In genomic region chr6:88084278-88085151, GRCm38 (mm10) we compare ENCODE assay signal across 8 mouse cellular contexts. TPM values are rescaled to one million over a fixed set of nuclear protein-coding genes. Genes with fewer than 3 reads are reported as not detected.
DNase-seq lines count a peak whose midpoint lies in the region; ATAC-seq and TF ChIP-seq lines count a peak whose summit lies in the region.

Rpn1 (plus strand) TSS chr6:88084482.

- peak within 1 kb of the TSS; percentile 88 to 99 (median 96) for H3K4me3 ChIP-seq in CH12.LX (replicated peaks in 1 of 3; ENCODE audit: low read depth in 2 of 3, low read length in 2 of 3, poor library complexity in 1 of 3)
- H3K4me3 ChIP-seq in forebrain, embryonic 12.5 days (replicated peaks), result peak within 1 kb of the TSS; percentile 99
- H3K4me3 ChIP-seq in heart, postnatal 0 days (ENCODE audit: low read depth, low read length), result peak within 1 kb of the TSS; percentile 87
- peak within 1 kb of the TSS; percentile 84 for H3K4me3 ChIP-seq in liver, embryonic 16.5 days (ENCODE audit: low read depth, low read length)
- H3K4me3 ChIP-seq in neural tube, embryonic 13.5 days, result peak within 1 kb of the TSS; percentile 100
- peak within 1 kb of the TSS; percentile 93 for H3K4me3 ChIP-seq in testis, adult 2 months (ENCODE audit: control insufficient read depth, low read depth, low read length)

- H3K36me3 ChIP-seq in CH12.LX (replicated peaks in 1 of 2; ENCODE audit: control insufficient read depth in 1 of 2, insufficient read depth in 1 of 2, low read length in 1 of 2), result peaks cover 5 to 28% of the 10 kb centered on the region in 2 experiments
- peaks cover 11% of the 10 kb centered on the region; the same call in 1 of the 2 replicates for H3K36me3 ChIP-seq in forebrain, embryonic 12.5 days (replicated peaks)
- peaks cover 6% of the 10 kb centered on the region; the same call in 1 of the 2 replicates for H3K36me3 ChIP-seq in heart, postnatal 0 days (replicated peaks; ENCODE audit: control insufficient read depth, insufficient read depth, low read length)
- H3K36me3 ChIP-seq in liver, embryonic 16.5 days (ENCODE audit: control insufficient read depth, insufficient read depth), result peaks cover 2% of the 10 kb centered on the region; the same call in 1 of the 2 replicates
- H3K36me3 ChIP-seq in neural tube, embryonic 13.5 days, result peaks cover 9% of the 10 kb centered on the region
- H3K36me3 ChIP-seq in testis, adult 2 months (ENCODE audit: control insufficient read depth, insufficient read depth, low read length), result no peaks in the 10 kb centered on the region

- TF ChIP-seq RAD21 in CH12.LX (IDR thresholded peaks at IDR 0.05; ENCODE audit: low read depth, low read length), result no peak

- under 1% methylated on average over 68 of the region's 71 CpGs for WGBS in forebrain, embryonic 12.5 days
- 0% methylated on average over 69 of the region's 71 CpGs for WGBS in heart, postnatal 0 days
- WGBS in liver, embryonic 16.5 days (ENCODE audit: insufficient replicate concordance), result under 1% methylated on average over 71 of the region's 71 CpGs
- under 1% methylated on average over 71 of the region's 71 CpGs for WGBS in neural tube, embryonic 13.5 days

- peaks cover 11 to 31% of the 10 kb centered on the region in 2 experiments for H3K4me1 ChIP-seq in CH12.LX (ENCODE audit: control insufficient read depth in 1 of 2, insufficient read depth in 2 of 2)
- peaks cover 26% of the 10 kb centered on the region for H3K4me1 ChIP-seq in forebrain, embryonic 12.5 days
- peaks cover 22% of the 10 kb centered on the region for H3K4me1 ChIP-seq in heart, postnatal 0 days (ENCODE audit: control insufficient read depth, insufficient read depth)
- peaks cover 23% of the 10 kb centered on the region for H3K4me1 ChIP-seq in liver, embryonic 16.5 days (ENCODE audit: control insufficient read depth, low read depth, low read length)
- peaks cover 28% of the 10 kb centered on the region for H3K4me1 ChIP-seq in neural tube, embryonic 13.5 days (replicated peaks)
- no peaks in the 10 kb centered on the region; the same call in 1 of the 2 replicates for H3K4me1 ChIP-seq in testis, adult 2 months (ENCODE audit: control insufficient read depth, insufficient read depth, low read length)

- TF ChIP-seq CTCF in CH12.LX (conservative IDR thresholded peaks at IDR 0.05 in 1 of 2, IDR thresholded peaks at IDR 0.05 in 1 of 2; ENCODE audit: low read depth in 2 of 2, low read length in 2 of 2), result no peak
- no peak for TF ChIP-seq CTCF in heart, postnatal 0 days (IDR thresholded peaks at IDR 0.05; ENCODE audit: low read depth)
- no peak for TF ChIP-seq CTCF in testis, adult 2 months (IDR thresholded peaks at IDR 0.05; ENCODE audit: control insufficient read depth, insufficient read depth, insufficient replicate concordance, low read depth, low read length)

- peak; percentile 97 for ATAC-seq in forebrain, embryonic 12.5 days (ENCODE audit: low FRiP score)
- peak; percentile 98 for ATAC-seq in heart, postnatal 0 days (ENCODE audit: insufficient read depth, low read depth)
- ATAC-seq in liver, embryonic 16.5 days (ENCODE audit: low read depth), result peak; percentile 98
- ATAC-seq in neural tube, embryonic 13.5 days (ENCODE audit: low read depth), result peak; percentile 96

- peak within 1 kb of the TSS; percentile 93 for H3K4me2 ChIP-seq in CH12.LX (ENCODE audit: insufficient read depth, low read depth, poor library complexity, severe bottlenecking)
- peak within 1 kb of the TSS; percentile 90 for H3K4me2 ChIP-seq in forebrain, embryonic 12.5 days
- peak within 1 kb of the TSS; percentile 97 for H3K4me2 ChIP-seq in heart, postnatal 0 days (ENCODE audit: low read depth, low read length)
- H3K4me2 ChIP-seq in liver, embryonic 16.5 days (ENCODE audit: low read depth, low read length), result peak within 1 kb of the TSS; percentile 89
- peak within 1 kb of the TSS; percentile 97 for H3K4me2 ChIP-seq in neural tube, embryonic 13.5 days

- peak within 1 kb of the TSS; percentile 72 for H3K9ac ChIP-seq in CH12.LX (ENCODE audit: insufficient read depth, low read depth)
- H3K9ac ChIP-seq in forebrain, embryonic 12.5 days, result peak within 1 kb of the TSS; percentile 96
- peak within 1 kb of the TSS; percentile 86 for H3K9ac ChIP-seq in heart, postnatal 0 days (replicated peaks; ENCODE audit: low read depth, low read length)
- peak within 1 kb of the TSS; percentile 86 for H3K9ac ChIP-seq in liver, embryonic 16.5 days (ENCODE audit: low read depth, low read length)
- H3K9ac ChIP-seq in neural tube, embryonic 13.5 days, result peak within 1 kb of the TSS; percentile 96

- dilution Hi-C loops in CH12.LX (cut with MboI; ENCODE audit: extremely low pct_ligation_motif_present, extremely low pct_unique_long_range_greater_than_20kb, low sequenced_read_pairs), result no loop called here

- peaks cover 8% of the 10 kb centered on the region for H3K27me3 ChIP-seq in CH12.LX (replicated peaks)
- H3K27me3 ChIP-seq in forebrain, embryonic 12.5 days, result peaks cover 16% of the 10 kb centered on the region
- H3K27me3 ChIP-seq in heart, postnatal 0 days (ENCODE audit: control insufficient read depth, insufficient read depth, low read length), result no peaks in the 10 kb centered on the region
- no peaks in the 10 kb centered on the region for H3K27me3 ChIP-seq in liver, embryonic 16.5 days (ENCODE audit: control insufficient read depth, insufficient read depth, low read depth, low read length)
- H3K27me3 ChIP-seq in neural tube, embryonic 13.5 days, result peaks cover 14% of the 10 kb centered on the region
- no peaks in the 10 kb centered on the region for H3K27me3 ChIP-seq in testis, adult 2 months (ENCODE audit: control insufficient read depth, insufficient read depth, low read length)

- H3K27ac ChIP-seq in CH12.LX (ENCODE audit: insufficient read depth, low read depth), result peak within 1 kb of the TSS; percentile 15; the same call in 1 of the 2 replicates
- H3K27ac ChIP-seq in forebrain, embryonic 12.5 days, result peak within 1 kb of the TSS; percentile 76
- peak within 1 kb of the TSS; percentile 63 for H3K27ac ChIP-seq in heart, postnatal 0 days (ENCODE audit: low read depth)
- H3K27ac ChIP-seq in liver, embryonic 16.5 days (ENCODE audit: low read length), result peak within 1 kb of the TSS; percentile 80
- H3K27ac ChIP-seq in neural tube, embryonic 13.5 days (replicated peaks), result peak within 1 kb of the TSS; percentile 86
- peak within 1 kb of the TSS; percentile 85 for H3K27ac ChIP-seq in testis, adult 2 months (ENCODE audit: control insufficient read depth, insufficient read depth, low read depth, low read length)

- no peak for TF ChIP-seq EP300 in CH12.LX (IDR thresholded peaks at IDR 0.05; ENCODE audit: low read length)
- TF ChIP-seq EP300 in heart, postnatal 0 days (IDR thresholded peaks at IDR 0.05; ENCODE audit: low read depth), result no peak

- in situ Hi-C loops in CH12.LX (cut with MboI; ENCODE audit: low pct_ligation_motif_present, low pct_unique_long_range_greater_than_20kb, low sequenced_read_pairs), result loop anchor here (25.0 kb wide), 1 partner anchor 172 kb away; the partner anchor contains the start of gene Hmces

- peaks cover 43% of the 10 kb centered on the region for H3K79me2 ChIP-seq in CH12.LX (replicated peaks; ENCODE audit: control insufficient read depth, extremely low read depth, insufficient read depth, poor library complexity, severe bottlenecking)

- DNase-seq in CH12.LX (ENCODE audit: extremely low read depth), result peak; percentile 90
- peak; percentile 94 for DNase-seq in c-Kit-positive CD71-positive TER-119-negative erythroid progenitor cells, embryonic 14.5 days (ENCODE audit: low read depth)
- peak; percentile 93 for DNase-seq in heart, postnatal 0 days (ENCODE audit: low spot score)
- DNase-seq in kidney, postnatal 4 days, result peak; percentile 99 to 100

- no peaks in the 10 kb centered on the region for H3K9me3 ChIP-seq in CH12.LX (replicated peaks; ENCODE audit: low read length)
- no peaks in the 10 kb centered on the region for H3K9me3 ChIP-seq in forebrain, embryonic 12.5 days
- no peaks in the 10 kb centered on the region for H3K9me3 ChIP-seq in heart, postnatal 0 days (replicated peaks; ENCODE audit: control insufficient read depth, low read length)
- H3K9me3 ChIP-seq in liver, embryonic 16.5 days (replicated peaks; ENCODE audit: control insufficient read depth, low read length), result no peaks in the 10 kb centered on the region
- no peaks in the 10 kb centered on the region for H3K9me3 ChIP-seq in neural tube, embryonic 13.5 days

- peak; percentile 87 for TF ChIP-seq POLR2A in CH12.LX (IDR thresholded peaks at IDR 0.05; ENCODE audit: low read depth, low read length)
- peak; percentile 74 for TF ChIP-seq POLR2A in testis, adult 2 months (IDR thresholded peaks at IDR 0.05; ENCODE audit: control insufficient read depth, low read depth, low read length)

TF ChIP-seq in CH12.LX, 34 proteins besides CTCF, POLR2A, EP300 and RAD21 (continues in another document):
- TF ChIP-seq MAX (IDR thresholded peaks at IDR 0.05; ENCODE audit: low read length) (peak; percentile 88), MXI1 (IDR thresholded peaks at IDR 0.05; ENCODE audit: low read depth, low read length) (peak; percentile 95), TBP (conservative IDR thresholded peaks at IDR 0.05; ENCODE audit: low read depth, low read length) (0 out of 2 replicates have a peak, but pooled peaks have one; percentile 56), SIN3A (IDR thresholded peaks at IDR 0.05; ENCODE audit: low read length) (peak; percentile 47; the same call in 1 of the 2 replicates), ELF1 (IDR thresholded peaks at IDR 0.05; ENCODE audit: low read depth, low read length) (peak; percentile 37; the same call in 1 of the 2 replicates), ZMIZ1 (IDR thresholded peaks at IDR 0.05; ENCODE audit: low read depth, low read length) (0 out of 2 replicates have a peak, but pooled peaks have one; percentile 49), POLR2AphosphoS2 (IDR thresholded peaks at IDR 0.05; ENCODE audit: low read depth, low read length) (peak; percentile 72; the same call in 1 of the 2 replicates), MYC (IDR thresholded peaks at IDR 0.05; ENCODE audit: low read depth, low read length) (peak; percentile 90), CHD1 (IDR thresholded peaks at IDR 0.05; ENCODE audit: low read depth, low read length) (no peak), NELFE (IDR thresholded peaks at IDR 0.05; ENCODE audit: low read depth, low read length) (peak; percentile 53; the same call in 1 of the 2 replicates), NRF1 (IDR thresholded peaks at IDR 0.05; ENCODE audit: low read depth, low read length) (0 out of 2 replicates have a peak, but pooled peaks have one; percentile 6)

RNA-seq across cellular contexts. Expression of gene Rpn1, which starts in this region (rescaled TPM):
- total RNA-seq in CH12.LX (2012; rRNA removed) (260 and 327 TPM in 2 replicates), CH12.LX (2014; rRNA removed) (299 and 366 TPM in 2 replicates)
- polyA plus RNA-seq in CH12.LX (2012; ENCODE audit: insufficient read length, low read depth), result 320 and 339 TPM in 2 replicates
- polyA plus RNA-seq in forebrain, embryonic 12.5 days (2016; fragmentation: Nextera tagmentation; extraction: Ambion mirVana), result 238 and 258 TPM in 2 replicates
- total RNA-seq in heart, postnatal 0 days (2014; rRNA removed; ENCODE audit: low replicate concordance), result 120 and 133 TPM in 2 replicates
- 99.0 and 104 TPM in 2 replicates for polyA plus RNA-seq in heart, postnatal 0 days (2015; fragmentation: Nextera tagmentation; extraction: Ambion mirVana)
- polyA plus RNA-seq in liver, embryonic 16.5 days (2015; fragmentation: Nextera tagmentation; extraction: Ambion mirVana), result 173 and 183 TPM in 2 replicates
- polyA plus RNA-seq in neural tube, embryonic 13.5 days (2015; fragmentation: Nextera tagmentation; extraction: Ambion mirVana), result 286 and 299 TPM in 2 replicates
- 215 and 230 TPM in 2 replicates for polyA plus RNA-seq in testis, adult 2 months (2012; rRNA removed)

Comparison
In these comparisons a context has a peak if more than half of its experiments do, and no peak if none do; other contexts are left out.
1. Peak in every context shown above with its lines: DNase-seq, ATAC-seq, H3K4me3 ChIP-seq and H3K27ac ChIP-seq.
2. H3K27ac ChIP-seq: peak in every context shown above with its lines; median percentile 86 in neural tube, embryonic 13.5 days; 85 in testis, adult 2 months; 80 in liver, embryonic 16.5 days; 76 in forebrain, embryonic 12.5 days; 63 in heart, postnatal 0 days; 15 in CH12.LX.